Mouse (Mus musculus): ENCODE measurements around the gene Hcrtr2. TPM values are rescaled to one million over a fixed set of nuclear protein-coding genes. Genes with fewer than 3 reads are reported as not detected.

Gene Hcrtr2
- polyA plus RNA-seq, 1 experiment, result not detected

DNA sequence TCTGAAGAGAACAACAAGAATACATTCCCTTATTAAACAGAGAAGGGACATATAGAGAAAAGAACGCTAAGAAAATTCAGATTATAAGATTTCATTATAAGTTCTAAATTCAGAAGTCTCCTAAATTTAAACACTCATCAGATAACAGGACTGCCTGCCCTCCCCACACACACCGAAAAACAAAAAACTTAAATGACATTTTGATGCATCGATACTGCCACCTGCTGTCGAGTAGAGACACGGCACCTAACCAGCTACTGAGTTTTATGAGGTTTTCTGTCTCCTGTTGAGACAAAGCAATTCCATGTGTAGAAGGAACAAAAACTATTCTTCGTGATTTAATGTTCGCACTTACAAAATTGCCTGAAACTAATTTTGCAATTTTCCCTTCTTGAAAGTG lies 87.0 kb downstream of the Hcrtr2 start:
- Histone ChIP-seq H3K36me3 (ENCODE audit: control insufficient read depth, insufficient read depth, low read length) (no peaks in the 10 kb centered on the region), H3K27me3 (ENCODE audit: control insufficient read depth, insufficient read depth, low read length) (peaks cover 2% of the 10 kb centered on the region; the same call in 1 of the 2 replicates), H3K4me3 (ENCODE audit: control insufficient read depth, low read depth, low read length) (no peak overlapping the region), H3K4me1 (ENCODE audit: control insufficient read depth, insufficient read depth, low read length) (no peaks in the 10 kb centered on the region), H3K27ac (ENCODE audit: control insufficient read depth, insufficient read depth, low read depth, low read length) (no peak overlapping the region)
- TF ChIP-seq CTCF (IDR thresholded peaks at IDR 0.05; ENCODE audit: control insufficient read depth, insufficient read depth, insufficient replicate concordance, low read depth, low read length) (no peak; the same call in 1 of the 2 replicates), POLR2A (IDR thresholded peaks at IDR 0.05; ENCODE audit: control insufficient read depth, low read depth, low read length) (no peak)

DNA sequence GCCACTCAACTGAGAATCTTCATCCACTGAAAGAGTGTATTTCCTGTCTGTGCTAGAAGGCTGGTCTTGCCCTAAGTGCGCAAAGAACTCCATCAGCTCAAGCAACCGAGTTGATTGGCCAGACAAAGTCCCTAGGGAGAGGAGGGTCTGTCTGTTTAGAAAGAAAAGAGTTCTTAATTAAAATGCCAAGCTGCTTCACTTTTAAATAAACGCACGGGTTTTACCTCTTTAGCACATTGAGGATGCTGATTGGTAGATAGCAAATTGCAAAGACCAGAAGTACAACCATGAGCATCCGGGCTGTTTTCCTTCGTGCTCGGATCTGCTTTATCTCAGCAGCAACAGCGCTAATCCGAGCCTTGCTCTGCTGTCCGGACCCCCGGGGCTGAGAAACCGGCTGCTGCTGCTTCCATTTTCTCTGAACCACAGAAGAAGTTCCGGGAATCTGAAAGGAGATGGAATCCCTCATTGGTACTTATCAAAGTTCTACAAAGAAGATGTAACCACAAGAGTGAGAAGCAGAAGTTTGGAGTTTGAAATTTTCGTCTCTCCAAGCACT lies 87.6 kb downstream of the Hcrtr2 start:
- Histone ChIP-seq H3K27me3 (ENCODE audit: control insufficient read depth, insufficient read depth, low read length) (peaks cover 2% of the 10 kb centered on the region; the same call in 1 of the 2 replicates), H3K27ac (ENCODE audit: control insufficient read depth, insufficient read depth, low read depth, low read length) (no peak overlapping the region), H3K4me1 (ENCODE audit: control insufficient read depth, insufficient read depth, low read length) (no peaks in the 10 kb centered on the region), H3K36me3 (ENCODE audit: control insufficient read depth, insufficient read depth, low read length) (no peaks in the 10 kb centered on the region), H3K4me3 (ENCODE audit: control insufficient read depth, low read depth, low read length) (peak overlapping the region; percentile 42)
- no peak for TF ChIP-seq POLR2A (IDR thresholded peaks at IDR 0.05; ENCODE audit: control insufficient read depth, low read depth, low read length)

DNA sequence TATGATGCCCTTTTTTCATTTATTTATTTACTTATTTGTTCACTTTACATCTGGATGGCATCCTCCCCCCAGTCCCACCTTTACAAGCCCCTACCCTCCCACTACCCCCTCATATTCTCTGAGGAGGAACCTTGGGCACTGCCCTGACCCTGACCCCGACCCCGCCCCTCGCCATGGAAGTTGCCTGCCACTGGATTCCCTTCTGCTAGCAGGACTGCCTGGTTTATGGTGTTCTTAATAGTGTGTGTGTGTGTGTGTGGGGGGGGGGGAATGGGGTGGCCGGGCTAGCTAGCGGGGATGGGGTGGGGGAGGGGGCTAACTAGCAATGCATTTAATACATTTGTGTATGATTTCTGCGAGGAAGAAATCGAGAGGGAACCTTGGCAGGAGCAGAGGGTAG lies 88.8 kb downstream of the Hcrtr2 start:
- Histone ChIP-seq H3K4me1 (ENCODE audit: control insufficient read depth, insufficient read depth, low read length) (no peaks in the 10 kb centered on the region; the same call in 1 of the 2 replicates), H3K36me3 (ENCODE audit: control insufficient read depth, insufficient read depth, low read length) (no peaks in the 10 kb centered on the region), H3K27ac (ENCODE audit: control insufficient read depth, insufficient read depth, low read depth, low read length) (no peak overlapping the region), H3K4me3 (ENCODE audit: control insufficient read depth, low read depth, low read length) (no peak overlapping the region), H3K27me3 (ENCODE audit: control insufficient read depth, insufficient read depth, low read length) (peaks cover 2% of the 10 kb centered on the region; the same call in 1 of the 2 replicates)
- TF ChIP-seq POLR2A (IDR thresholded peaks at IDR 0.05; ENCODE audit: control insufficient read depth, low read depth, low read length), result no peak
- no peak for TF ChIP-seq CTCF (IDR thresholded peaks at IDR 0.05; ENCODE audit: control insufficient read depth, insufficient read depth, insufficient replicate concordance, low read depth, low read length)

DNA sequence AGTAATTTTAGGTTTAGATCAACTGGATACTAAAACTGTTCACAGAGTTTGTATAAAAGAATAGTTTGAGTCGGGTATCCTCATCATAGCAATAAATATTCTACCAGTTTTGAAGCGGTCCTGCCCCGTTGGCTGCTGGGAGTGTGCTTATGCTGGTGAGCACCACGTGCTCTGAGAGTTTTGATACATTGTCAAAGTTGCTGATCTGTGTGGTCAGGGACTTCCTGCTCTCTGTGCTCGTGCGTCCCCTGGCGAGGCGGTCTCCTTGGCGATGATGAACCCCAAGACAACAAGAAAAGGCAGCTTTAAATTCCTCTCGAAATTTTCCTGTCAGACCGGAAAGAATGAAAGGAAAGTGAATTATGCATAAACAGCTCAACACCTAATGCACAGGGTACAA lies 93.3 kb downstream of the Hcrtr2 start:
- H3K27ac ChIP-seq (ENCODE audit: control insufficient read depth, insufficient read depth, low read depth, low read length), result no peak overlapping the region
- H3K36me3 ChIP-seq (ENCODE audit: control insufficient read depth, insufficient read depth, low read length), result no peaks in the 10 kb centered on the region

DNA sequence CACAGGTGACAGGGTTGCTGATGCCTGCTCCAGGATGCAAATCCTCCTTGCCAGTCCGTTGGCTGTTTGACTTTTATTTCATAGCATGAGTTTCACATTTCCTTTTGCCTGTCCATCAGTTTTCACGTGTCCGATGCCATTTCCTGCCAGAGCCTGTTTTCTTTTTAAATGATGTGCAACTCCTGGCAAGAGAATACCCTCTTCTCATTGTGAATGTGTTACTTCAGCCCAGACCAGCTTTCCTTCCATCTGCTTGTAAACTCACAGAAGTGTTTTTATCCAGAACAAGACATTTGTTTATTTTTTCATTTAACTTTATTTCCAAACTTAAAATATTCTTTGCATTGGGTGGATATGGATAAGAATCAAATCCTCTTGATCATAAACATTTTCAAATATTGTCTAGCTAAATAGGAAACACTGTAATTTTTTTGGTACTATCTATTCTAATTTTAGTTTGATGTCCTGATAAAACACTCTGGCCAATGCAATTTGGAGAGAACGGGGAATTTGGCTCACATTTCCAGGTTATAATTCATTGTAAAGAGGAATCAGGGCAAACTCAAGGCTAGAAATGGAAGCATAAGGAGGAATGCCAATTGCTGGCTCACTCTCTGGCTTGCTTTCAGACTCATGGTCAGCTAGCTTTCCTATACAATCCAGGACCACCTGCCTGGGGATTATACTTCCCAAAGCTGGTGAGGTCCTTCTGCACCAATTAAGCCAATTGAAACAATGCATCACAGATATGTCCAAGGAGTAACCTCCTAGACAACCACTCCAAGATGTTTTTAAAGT lies 106.3 kb downstream of the Hcrtr2 start:
- Histone ChIP-seq H3K4me1 (ENCODE audit: control insufficient read depth, insufficient read depth, low read length) (no peaks in the 10 kb centered on the region), H3K36me3 (ENCODE audit: control insufficient read depth, insufficient read depth, low read length) (no peaks in the 10 kb centered on the region), H3K4me3 (ENCODE audit: control insufficient read depth, low read depth, low read length) (no peak overlapping the region), H3K27me3 (ENCODE audit: control insufficient read depth, insufficient read depth, low read length) (no peaks in the 10 kb centered on the region), H3K27ac (ENCODE audit: control insufficient read depth, insufficient read depth, low read depth, low read length) (no peak overlapping the region)
- TF ChIP-seq POLR2A (IDR thresholded peaks at IDR 0.05; ENCODE audit: control insufficient read depth, low read depth, low read length), result no peak

More for the DNA sequence above, 93.3 kb downstream of the Hcrtr2 start:
- Histone ChIP-seq H3K27me3 (ENCODE audit: control insufficient read depth, insufficient read depth, low read length) (no peaks in the 10 kb centered on the region), H3K4me3 (ENCODE audit: control insufficient read depth, low read depth, low read length) (no peak overlapping the region), H3K4me1 (ENCODE audit: control insufficient read depth, insufficient read depth, low read length) (no peaks in the 10 kb centered on the region; the same call in 1 of the 2 replicates)
- no peak for TF ChIP-seq POLR2A (IDR thresholded peaks at IDR 0.05; ENCODE audit: control insufficient read depth, low read depth, low read length)
- TF ChIP-seq CTCF (IDR thresholded peaks at IDR 0.05; ENCODE audit: control insufficient read depth, insufficient read depth, insufficient replicate concordance, low read depth, low read length), result no peak

DNA sequence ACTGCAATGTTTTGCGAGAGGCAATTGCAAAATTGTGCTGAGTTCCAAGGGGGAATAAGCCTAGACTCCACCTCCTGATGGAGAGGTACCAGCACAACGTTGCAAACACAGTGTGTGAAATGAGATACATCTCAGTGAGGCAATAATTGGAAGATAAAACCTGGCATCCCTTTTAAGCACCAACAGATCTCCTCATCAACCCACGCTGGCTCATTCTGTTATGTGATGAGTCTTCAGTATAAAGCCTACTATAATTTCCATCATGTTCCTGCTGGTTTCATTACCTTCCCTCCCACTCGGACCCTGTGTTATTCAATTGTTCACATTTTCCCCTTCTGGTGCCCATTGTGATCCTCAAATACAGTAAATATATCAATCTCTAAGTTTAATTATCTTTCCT lies 109.0 kb downstream of the Hcrtr2 start:
- Histone ChIP-seq H3K27ac (ENCODE audit: control insufficient read depth, insufficient read depth, low read depth, low read length) (no peak overlapping the region), H3K27me3 (ENCODE audit: control insufficient read depth, insufficient read depth, low read length) (no peaks in the 10 kb centered on the region), H3K4me1 (ENCODE audit: control insufficient read depth, insufficient read depth, low read length) (no peaks in the 10 kb centered on the region), H3K4me3 (ENCODE audit: control insufficient read depth, low read depth, low read length) (no peak overlapping the region), H3K36me3 (ENCODE audit: control insufficient read depth, insufficient read depth, low read length) (no peaks in the 10 kb centered on the region)
- no peak for TF ChIP-seq POLR2A (IDR thresholded peaks at IDR 0.05; ENCODE audit: control insufficient read depth, low read depth, low read length)
- no peak for TF ChIP-seq CTCF (IDR thresholded peaks at IDR 0.05; ENCODE audit: control insufficient read depth, insufficient read depth, insufficient replicate concordance, low read depth, low read length)

DNA sequence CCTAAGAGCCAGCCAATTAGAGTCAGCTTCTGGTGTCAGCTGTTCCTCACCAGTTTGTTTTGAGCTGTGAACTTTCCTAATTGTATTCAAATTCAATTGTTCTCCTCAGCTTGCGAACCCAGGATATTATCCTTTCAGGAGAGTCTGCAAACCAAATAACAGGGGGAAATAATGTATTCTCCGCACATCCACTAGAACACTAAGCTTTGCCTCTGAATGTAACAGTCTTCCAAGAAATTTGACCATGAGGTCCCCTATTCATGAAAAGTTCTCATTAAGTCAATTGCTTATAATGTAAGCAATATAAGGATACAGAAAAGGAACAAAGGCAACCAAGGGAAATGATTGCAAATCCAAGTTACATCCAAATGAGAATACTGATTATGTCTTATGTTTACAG lies 110.1 kb downstream of the Hcrtr2 start, which contains the start of gene Gfral:
Gene Gfral, minus strand, starts transcription at position 101 of the 400 bp plus-strand sequence.
- Histone ChIP-seq H3K4me3 (ENCODE audit: control insufficient read depth, low read depth, low read length) (no peak within 1 kb of the TSS), H3K27ac (ENCODE audit: control insufficient read depth, insufficient read depth, low read depth, low read length) (no peak within 1 kb of the TSS), H3K27me3 (ENCODE audit: control insufficient read depth, insufficient read depth, low read length) (no peaks in the 10 kb centered on the region), H3K4me1 (ENCODE audit: control insufficient read depth, insufficient read depth, low read length) (no peaks in the 10 kb centered on the region), H3K36me3 (ENCODE audit: control insufficient read depth, insufficient read depth, low read length) (no peaks in the 10 kb centered on the region)
- TF ChIP-seq CTCF (IDR thresholded peaks at IDR 0.05; ENCODE audit: control insufficient read depth, insufficient read depth, insufficient replicate concordance, low read depth, low read length) (no peak), POLR2A (IDR thresholded peaks at IDR 0.05; ENCODE audit: control insufficient read depth, low read depth, low read length) (no peak)

Data from testis, adult 2 months (tissue).